Mouse (Mus musculus) liver, embryonic 13.5 days (tissue): ENCODE data around the gene Pigc. TPM values are rescaled to one million over a fixed set of nuclear protein-coding genes. Genes with fewer than 3 reads are reported as not detected.
A peak's percentile ranks its signal among the peaks of the same experiment; 100 is the strongest.

ENCODE experiments used
- ATAC-seq: fragments of 200-750 bp; cut with Nextera tagmentation; 2 replicates; pipeline ENCODE4 v1.8.0; 2017; ENCODE audit warnings: low read depth, mild to moderate bottlenecking, moderate number of reproducible peaks, moderate library complexity
- DNase-seq: peaks from one replicate; pipeline ENCODE4 v3.0.0; 2022
- H3K27ac ChIP-seq: fragments of 300-500 bp; sonication (generic); 2 replicates; pipeline ENCODE4 v1.5.1; 2015; ENCODE audit warnings: moderate library complexity, mild to moderate bottlenecking, inconsistent platforms
- H3K27me3 ChIP-seq: fragments of 300-500 bp; sonication (generic); 2 replicates; pipeline ENCODE4 v1.6.1; 2015; ENCODE audit warnings: mild to moderate bottlenecking, inconsistent platforms
- H3K36me3 ChIP-seq: fragments of 300-500 bp; sonication (generic); 2 replicates; pipeline ENCODE4 v1.6.1; 2015; ENCODE audit warnings: mild to moderate bottlenecking, inconsistent platforms
- H3K4me1 ChIP-seq: fragments of 300-500 bp; sonication (generic); replicated peaks from 2 replicates; pipeline ENCODE4 v1.6.1; 2015; ENCODE audit warnings: inconsistent platforms
- H3K4me2 ChIP-seq: fragments of 300-500 bp; sonication (generic); 2 replicates; pipeline ENCODE4 v1.6.1; 2015; ENCODE audit warnings: inconsistent platforms, mild to moderate bottlenecking, moderate library complexity
- H3K4me3 ChIP-seq: fragments of 300-500 bp; sonication (generic); replicated peaks from 2 replicates; pipeline ENCODE4 v1.5.1; 2015; ENCODE audit warnings: mild to moderate bottlenecking, inconsistent platforms
- H3K9ac ChIP-seq: fragments of 300-500 bp; sonication (generic); 2 replicates; pipeline ENCODE4 v1.6.1; 2015; ENCODE audit warnings: mild to moderate bottlenecking, inconsistent platforms
- H3K9me3 ChIP-seq: fragments of 300-500 bp; sonication (generic); replicated peaks from 2 replicates; pipeline ENCODE4 v1.6.1; 2016; ENCODE audit warnings: inconsistent platforms
- WGBS: fragments of 180-500 bp; shearing (Covaris S2); methylation state at CpG from one replicate; pipeline ENCODE4 v1.1.7; 2015; ENCODE audit not compliant: insufficient replicate concordance; 5-methylcytosine and 5-hydroxymethylcytosine counted together
- polyA plus RNA-seq: library from polyadenylated mRNA; unstranded; fragments of >200 nt; fragmentation: Nextera tagmentation; extraction: Ambion mirVana; gene quantifications from 2 replicates; pipeline ENCODE4 v1.2.1, GENCODE M21; 2015

Pigc gene
- polyA plus RNA-seq, 1 experiment from 2014 or later, result 11.9 TPM

- H3K9me3 ChIP-seq, result no peaks in the 10 kb centered on the region
- 61% methylated on average over 5 of the region's 5 CpGs for WGBS
- peaks cover 22% of the 10 kb centered on the region for H3K4me1 ChIP-seq
- H3K27me3 ChIP-seq, result no peaks in the 10 kb centered on the region
- H3K27ac ChIP-seq, result no peak overlapping the region
- no peak overlapping the region for H3K4me2 ChIP-seq
- H3K36me3 ChIP-seq, result no peaks in the 10 kb centered on the region
- ATAC-seq (no peak), DNase-seq (no peak)
- no peak overlapping the region for H3K9ac ChIP-seq
- H3K4me3 ChIP-seq, result no peak overlapping the region
Observed at GRCm38 (mm10) chr1:161978173-161978700, 9.3 kb downstream of the Pigc start.

- WGBS, result 59% methylated on average over 1 of the region's 1 CpGs
Observed at GRCm38 (mm10) chr1:161979536-161979935, 10.6 kb downstream of the Pigc start, which contains the start of gene 4930558K02Rik. 4930558K02Rik (minus strand) TSS chr1:161979636.

GRCm38 (mm10) chr1:161980046-161980445, 11.1 kb downstream of the Pigc start:
- no peak overlapping the region for H3K4me3 ChIP-seq
- peaks cover 10% of the 10 kb centered on the region for H3K4me1 ChIP-seq
- no peak overlapping the region for H3K9ac ChIP-seq
- no peak for ATAC-seq
- H3K36me3 ChIP-seq, result no peaks in the 10 kb centered on the region
- DNase-seq, result no peak
- no peaks in the 10 kb centered on the region for H3K27me3 ChIP-seq
- no peaks in the 10 kb centered on the region for H3K9me3 ChIP-seq
- H3K4me2 ChIP-seq, result no peak overlapping the region
- WGBS, result 52% methylated on average over 2 of the region's 2 CpGs
- no peak overlapping the region for H3K27ac ChIP-seq

More at GRCm38 (mm10) chr1:161979536-161979935, 10.6 kb downstream of the Pigc start, which contains the start of gene 4930558K02Rik:
- H3K36me3 ChIP-seq, result no peaks in the 10 kb centered on the region
- no peaks in the 10 kb centered on the region for H3K9me3 ChIP-seq
- H3K4me2 ChIP-seq, result no peak within 1 kb of the TSS
- no peak within 1 kb of the TSS for H3K9ac ChIP-seq
- no peaks in the 10 kb centered on the region for H3K27me3 ChIP-seq
- no peak within 1 kb of the TSS for H3K4me3 ChIP-seq
- DNase-seq (no peak), ATAC-seq (no peak)
- H3K27ac ChIP-seq, result no peak within 1 kb of the TSS
- H3K4me1 ChIP-seq, result peaks cover 11% of the 10 kb centered on the region

GRCm38 (mm10) chr1:161980626-161981298, 11.8 kb downstream of the Pigc start:
- H3K9me3 ChIP-seq, result no peaks in the 10 kb centered on the region
- no peak for ATAC-seq
- peaks cover 6% of the 10 kb centered on the region for H3K4me1 ChIP-seq
- no peak overlapping the region for H3K4me2 ChIP-seq
- H3K27me3 ChIP-seq, result no peaks in the 10 kb centered on the region
- H3K4me3 ChIP-seq, result no peak overlapping the region
- no peak overlapping the region for H3K9ac ChIP-seq
- whole genome bisulfite sequencing, result 61% methylated on average over 9 of the region's 9 CpGs
- no peak for DNase-seq
- H3K27ac ChIP-seq, result no peak overlapping the region
- H3K36me3 ChIP-seq, result no peaks in the 10 kb centered on the region

- WGBS, result 66% methylated on average over 6 of the region's 6 CpGs
- Histone ChIP-seq H3K4me2 (no peak overlapping the region), H3K36me3 (no peaks in the 10 kb centered on the region), H3K9ac (no peak overlapping the region), H3K9me3 (no peaks in the 10 kb centered on the region), H3K27me3 (no peaks in the 10 kb centered on the region), H3K27ac (no peak overlapping the region), H3K4me3 (no peak overlapping the region), H3K4me1 (no peaks in the 10 kb centered on the region)
- no peak for ATAC-seq
- DNase-seq, result no peak
Observed at GRCm38 (mm10) chr1:161983451-161983850, 14.5 kb downstream of the Pigc start.

GRCm38 (mm10) chr1:161983979-161984566, 15.1 kb downstream of the Pigc start:
- no peak for DNase-seq
- H3K36me3 ChIP-seq, result no peaks in the 10 kb centered on the region
- H3K9me3 ChIP-seq, result no peaks in the 10 kb centered on the region
- H3K4me2 ChIP-seq, result no peak overlapping the region
- H3K9ac ChIP-seq, result no peak overlapping the region
- no peak for ATAC-seq
- H3K27me3 ChIP-seq, result no peaks in the 10 kb centered on the region
- 50% methylated on average over 4 of the region's 4 CpGs for WGBS
- H3K27ac ChIP-seq, result no peak overlapping the region
- no peak overlapping the region for H3K4me3 ChIP-seq
- no peaks in the 10 kb centered on the region for H3K4me1 ChIP-seq

GRCm38 (mm10) chr1:161990684-161991578, 21.9 kb downstream of the Pigc start:
- Histone ChIP-seq H3K4me1 (no peaks in the 10 kb centered on the region), H3K27ac (no peak overlapping the region), H3K4me2 (no peak overlapping the region), H3K27me3 (no peaks in the 10 kb centered on the region), H3K9ac (no peak overlapping the region), H3K9me3 (no peaks in the 10 kb centered on the region), H3K36me3 (no peaks in the 10 kb centered on the region), H3K4me3 (no peak overlapping the region)
- ATAC-seq (no peak), DNase-seq (no peak)
- 62% methylated on average over 10 of the region's 10 CpGs for WGBS

GRCm38 (mm10) chr1:161991846-161992245, 22.9 kb downstream of the Pigc start:
- Histone ChIP-seq H3K27me3 (no peaks in the 10 kb centered on the region), H3K4me2 (no peak overlapping the region), H3K4me3 (no peak overlapping the region), H3K36me3 (no peaks in the 10 kb centered on the region), H3K27ac (no peak overlapping the region), H3K4me1 (no peaks in the 10 kb centered on the region), H3K9ac (no peak overlapping the region), H3K9me3 (no peaks in the 10 kb centered on the region)
- DNase-seq, result no peak
- 83% methylated on average over 11 of the region's 11 CpGs for WGBS
- ATAC-seq, result no peak

GRCm38 (mm10) chr1:161992389-161992788, 23.4 kb downstream of the Pigc start:
- no peak overlapping the region for H3K27ac ChIP-seq
- H3K4me2 ChIP-seq, result no peak overlapping the region
- no peak overlapping the region for H3K9ac ChIP-seq
- ATAC-seq, result no peak
- H3K4me1 ChIP-seq, result no peaks in the 10 kb centered on the region
- H3K9me3 ChIP-seq, result no peaks in the 10 kb centered on the region
- no peaks in the 10 kb centered on the region for H3K27me3 ChIP-seq
- H3K4me3 ChIP-seq, result no peak overlapping the region
- DNase-seq, result no peak
- WGBS, result 47% methylated on average over 7 of the region's 7 CpGs
- H3K36me3 ChIP-seq, result no peaks in the 10 kb centered on the region

- no peak for DNase-seq
- WGBS, result 19% methylated on average over 4 of the region's 4 CpGs
Observed at GRCm38 (mm10) chr1:161998781-161999180, 29.8 kb downstream of the Pigc start.

GRCm38 (mm10) chr1:161999338-161999737, 30.4 kb downstream of the Pigc start:
- H3K36me3 ChIP-seq, result no peaks in the 10 kb centered on the region
- no peak for DNase-seq
- H3K4me2 ChIP-seq, result no peak overlapping the region
- H3K4me3 ChIP-seq, result no peak overlapping the region
- WGBS, result 21% methylated on average over 5 of the region's 5 CpGs
- H3K27me3 ChIP-seq, result no peaks in the 10 kb centered on the region
- H3K9me3 ChIP-seq, result no peaks in the 10 kb centered on the region
- no peak overlapping the region for H3K9ac ChIP-seq
- ATAC-seq, result no peak
- 0 out of 2 replicates have a peak overlapping the region, but pooled peaks have one; percentile 8 for H3K27ac ChIP-seq
- H3K4me1 ChIP-seq, result no peaks in the 10 kb centered on the region; the same call in 1 of the 2 replicates

More at GRCm38 (mm10) chr1:161998781-161999180, 29.8 kb downstream of the Pigc start:
- no peak for ATAC-seq
- Histone ChIP-seq H3K4me2 (no peak overlapping the region), H3K9ac (no peak overlapping the region), H3K4me1 (no peaks in the 10 kb centered on the region; the same call in 1 of the 2 replicates), H3K4me3 (no peak overlapping the region), H3K36me3 (no peaks in the 10 kb centered on the region), H3K9me3 (no peaks in the 10 kb centered on the region), H3K27ac (no peak overlapping the region), H3K27me3 (no peaks in the 10 kb centered on the region)
